Mouse (Mus musculus) cortical plate, adult 2 months (tissue): ENCODE measurements around the gene Tmem262. TPM values are rescaled to one million over a fixed set of nuclear protein-coding genes. Genes with fewer than 3 reads are reported as not detected.

Experiments used
- H3K27ac ChIP-seq: fragments of 200-500 bp; 2 replicates; pipeline ENCODE4 v1.5.1; 2012; ENCODE audit warnings: low read length, control low read depth, inconsistent platforms; ENCODE audit not compliant: insufficient read depth
- H3K4me1 ChIP-seq: fragments of 200-500 bp; 2 replicates; pipeline ENCODE4 v1.6.1; 2011; ENCODE audit warnings: low read length; ENCODE audit not compliant: control insufficient read depth, insufficient read depth
- H3K4me3 ChIP-seq: fragments of 200-500 bp; 2 replicates; pipeline ENCODE4 v1.5.1; 2011; ENCODE audit warnings: mild to moderate bottlenecking, low read length, control low read depth; ENCODE audit not compliant: insufficient read depth
- CTCF ChIP-seq: fragments of 200-500 bp; IDR thresholded peaks from 2 replicates; pipeline ENCODE4 v1.5.1; 2011; ENCODE audit warnings: mild to moderate bottlenecking, control low read depth, low read length; ENCODE audit not compliant: insufficient read depth; ENCODE audit errors: extremely low read depth
- POLR2A ChIP-seq: fragments of 200-500 bp; IDR thresholded peaks from 2 replicates; pipeline ENCODE4 v1.6.1; 2011; ENCODE audit warnings: mild to moderate bottlenecking, low read length, control low read depth; ENCODE audit not compliant: insufficient read depth; ENCODE audit errors: extremely low read depth
- polyA plus RNA-seq: library from polyadenylated mRNA; depleted of rRNA; stranded (reverse); fragments of >200 nt; gene quantifications from 2 replicates; pipeline ENCODE4 v1.2.3, GENCODE M21; 2012

The Tmem262 gene
- polyA plus RNA-seq, 1 experiment, result not detected

- no peak overlapping the region for H3K27ac ChIP-seq
- TF ChIP-seq POLR2A (no peak), CTCF (no peak)
- no peak overlapping the region for H3K4me3 ChIP-seq
- peaks cover 1% of the 10 kb centered on the region; the same call in 1 of the 2 replicates for H3K4me1 ChIP-seq
Measured at GRCm38 (mm10) chr19:6069851-6070250, 10.0 kb upstream of the Tmem262 start.

GRCm38 (mm10) chr19:6070571-6071250 lies 9.1 kb upstream of the Tmem262 start:
- peaks cover 1% of the 10 kb centered on the region; the same call in 1 of the 2 replicates for H3K4me1 ChIP-seq
- no peak overlapping the region for H3K4me3 ChIP-seq
- TF ChIP-seq POLR2A (no peak), CTCF (no peak)
- H3K27ac ChIP-seq, result no peak overlapping the region

- TF ChIP-seq POLR2A, result no peak
- TF ChIP-seq CTCF, result no peak
- no peak overlapping the region for H3K27ac ChIP-seq
- H3K4me1 ChIP-seq, result peaks cover 2% of the 10 kb centered on the region
- H3K4me3 ChIP-seq, result no peak overlapping the region
Measured at GRCm38 (mm10) chr19:6071261-6071660, 8.6 kb upstream of the Tmem262 start.

- Histone ChIP-seq H3K4me3 (no peak overlapping the region), H3K27ac (no peak overlapping the region), H3K4me1 (peaks cover 4% of the 10 kb centered on the region)
- TF ChIP-seq POLR2A (no peak), CTCF (no peak)
Measured at GRCm38 (mm10) chr19:6073889-6074288, 5.9 kb upstream of the Tmem262 start.

- H3K4me3 ChIP-seq, result peak within 1 kb of the TSS; percentile 89
- peaks cover 4% of the 10 kb centered on the region for H3K4me1 ChIP-seq
- peak within 1 kb of the TSS; percentile 75 for H3K27ac ChIP-seq
- TF ChIP-seq POLR2A (peak; percentile 49; the same call in 1 of the 2 replicates), CTCF (no peak)
Measured at GRCm38 (mm10) chr19:6076564-6077393, 3.1 kb upstream of the Tmem262 start, which contains the start of gene Vps51. Vps51 (minus strand) TSS chr19:6077231.

- no peak within 1 kb of the TSS for H3K27ac ChIP-seq
- no peak for TF ChIP-seq CTCF
- no peak for TF ChIP-seq POLR2A
- 0 out of 2 replicates have a peak, but pooled peaks cover 4% of the 10 kb centered on the region for H3K4me1 ChIP-seq
- H3K4me3 ChIP-seq, result no peak within 1 kb of the TSS
Measured at GRCm38 (mm10) chr19:6082156-6082555, 2.3 kb downstream of the Tmem262 start, which contains the start of gene Gm28374. Gm28374 (minus strand) TSS chr19:6082256.

GRCm38 (mm10) chr19:6084478-6085248 lies 4.8 kb downstream of the Tmem262 start, which contains the start of the genes Zfpl1 and Cdca5:
Zfpl1 (minus strand) TSS chr19:6084956.
Cdca5 (plus strand) TSS chr19:6084983.
- peak; percentile 70; the same call in 1 of the 2 replicates for TF ChIP-seq POLR2A
- TF ChIP-seq CTCF, result no peak
- no peak within 1 kb of the TSS for H3K27ac ChIP-seq
- peak within 1 kb of the TSS; percentile 53 for H3K4me3 ChIP-seq
- 0 out of 2 replicates have a peak, but pooled peaks cover 3% of the 10 kb centered on the region for H3K4me1 ChIP-seq

- TF ChIP-seq CTCF, result no peak
- TF ChIP-seq POLR2A, result no peak
- 0 out of 2 replicates have a peak, but pooled peaks cover 3% of the 10 kb centered on the region for H3K4me1 ChIP-seq
- H3K27ac ChIP-seq, result no peak overlapping the region
- H3K4me3 ChIP-seq, result no peak overlapping the region; the same call in 1 of the 2 replicates
Measured at GRCm38 (mm10) chr19:6085417-6085879, 5.6 kb downstream of the Tmem262 start.

GRCm38 (mm10) chr19:6088841-6089240 lies 9.0 kb downstream of the Tmem262 start:
- no peak overlapping the region for H3K4me3 ChIP-seq
- 0 out of 2 replicates have a peak, but pooled peaks cover 2% of the 10 kb centered on the region for H3K4me1 ChIP-seq
- TF ChIP-seq CTCF (no peak), POLR2A (no peak)
- H3K27ac ChIP-seq, result no peak overlapping the region
